Mouse (Mus musculus) thymus, postnatal 0 days (tissue): ENCODE results near the gene Skap1. TPM values are rescaled to one million over a fixed set of nuclear protein-coding genes. Genes with fewer than 3 reads are reported as not detected.
"Not testable (repeated sequence)": the region's sequence is repeated elsewhere in the genome, so short reads cannot be mapped to it uniquely, and the experiment has no call there.

ENCODE experiments used
- DNase-seq: peaks from one replicate; pipeline ENCODE4 v3.0.0-alpha.2; 2015; ENCODE audit warnings: low spot score
- polyA plus RNA-seq: library from polyadenylated mRNA; unstranded; fragments of >200 nt; fragmentation: Nextera tagmentation; extraction: Ambion mirVana; gene quantifications from 2 replicates; pipeline ENCODE4 v1.2.1, GENCODE M21; 2015

The Skap1 gene
- polyA plus RNA-seq, 1 experiment from 2014 or later, result 450 TPM

- DNase-seq, result no peak
Measured at GRCm38 (mm10) chr11:96693360-96693759, 229.0 kb downstream of the Skap1 start.

GRCm38 (mm10) chr11:96694774-96695173 is 230.4 kb downstream of the Skap1 start:
- no peak for DNase-seq

- DNase-seq, result no peak
Measured at GRCm38 (mm10) chr11:96696168-96696727, 231.9 kb downstream of the Skap1 start.

- DNase-seq, result peak; percentile 26
Measured at GRCm38 (mm10) chr11:96696842-96697455, 232.6 kb downstream of the Skap1 start.

GRCm38 (mm10) chr11:96697467-96697866 is 233.1 kb downstream of the Skap1 start:
- DNase-seq, result no peak

GRCm38 (mm10) chr11:96703813-96704212 is 239.4 kb downstream of the Skap1 start:
- DNase-seq, result no peak

GRCm38 (mm10) chr11:96711268-96711667 is 246.9 kb downstream of the Skap1 start:
- no peak for DNase-seq

- DNase-seq, result no peak
Measured at GRCm38 (mm10) chr11:96711670-96712069, 247.3 kb downstream of the Skap1 start.

- no peak for DNase-seq
Measured at GRCm38 (mm10) chr11:96713210-96714005, 249.0 kb downstream of the Skap1 start.

- DNase-seq, result no peak
Measured at GRCm38 (mm10) chr11:96714011-96714410, 249.6 kb downstream of the Skap1 start.

- not testable (repeated sequence) for DNase-seq
Measured at GRCm38 (mm10) chr11:96715168-96715567, 250.8 kb downstream of the Skap1 start.

GRCm38 (mm10) chr11:96718609-96719008 is 254.2 kb downstream of the Skap1 start:
- DNase-seq, result no peak

- no peak for DNase-seq
Measured at GRCm38 (mm10) chr11:96725833-96726232, 261.4 kb downstream of the Skap1 start.

GRCm38 (mm10) chr11:96728577-96728976 is 264.2 kb downstream of the Skap1 start:
- DNase-seq, result no peak

- no peak for DNase-seq
Measured at GRCm38 (mm10) chr11:96729462-96729861, 265.1 kb downstream of the Skap1 start.

GRCm38 (mm10) chr11:96730327-96730726 is 265.9 kb downstream of the Skap1 start:
- DNase-seq, result no peak

- no peak for DNase-seq
Measured at GRCm38 (mm10) chr11:96732657-96733056, 268.3 kb downstream of the Skap1 start.

GRCm38 (mm10) chr11:96735908-96736307 is 271.5 kb downstream of the Skap1 start:
- DNase-seq, result no peak

- DNase-seq, result no peak
Measured at GRCm38 (mm10) chr11:96736361-96736760, 272.0 kb downstream of the Skap1 start.

GRCm38 (mm10) chr11:96737673-96738471 is 273.5 kb downstream of the Skap1 start:
- DNase-seq, result no peak

GRCm38 (mm10) chr11:96740796-96741195 is 276.4 kb downstream of the Skap1 start:
- no peak for DNase-seq

- no peak for DNase-seq
Measured at GRCm38 (mm10) chr11:96741995-96742394, 277.6 kb downstream of the Skap1 start.
